Mouse (Mus musculus) CH12.LX (cell line): ENCODE measurements around the gene Rpusd3. TPM values are rescaled to one million over a fixed set of nuclear protein-coding genes. Genes with fewer than 3 reads are reported as not detected.

ENCODE experiments used
- DNase-seq: peaks from one replicate; pipeline ENCODE4 v3.0.0-alpha.2; 2013; ENCODE audit errors: extremely low read depth
- H3K27ac ChIP-seq: 2 replicates; pipeline ENCODE4 v1.5.1; 2012; ENCODE audit warnings: low read depth, mild to moderate bottlenecking, control low read depth, moderate library complexity; ENCODE audit not compliant: insufficient read depth
- H3K27me3 ChIP-seq: replicated peaks from 2 replicates; pipeline ENCODE3; 2012; ENCODE audit warnings: inconsistent platforms
- H3K36me3 ChIP-seq, 2 experiments: replicated peaks in 1 of 2; 2 replicates each; pipeline versions ENCODE3 to v1.6.1; 2012; ENCODE audit warnings: inconsistent platforms in 1 of 2, low read length in 1 of 2, mild to moderate bottlenecking in 1 of 2, mixed read lengths in 1 of 2, moderate library complexity in 1 of 2; ENCODE audit not compliant: control insufficient read depth in 1 of 2, insufficient read depth in 1 of 2
- H3K4me1 ChIP-seq, 2 experiments: 2 replicates each; pipeline ENCODE4 v1.6.1; 2012; ENCODE audit warnings: inconsistent platforms in 1 of 2, moderate library complexity in 1 of 2; ENCODE audit not compliant: insufficient read depth in 2 of 2, control insufficient read depth in 1 of 2
- H3K4me2 ChIP-seq: 2 replicates; pipeline ENCODE4 v1.6.1; 2012; ENCODE audit warnings: low read depth, mild to moderate bottlenecking, control low read depth; ENCODE audit not compliant: poor library complexity, insufficient read depth, severe bottlenecking
- H3K4me3 ChIP-seq, 3 experiments: fragments of 150-350 bp in 1 of 3; sonication (generic) in 1 of 3; replicated peaks in 1 of 3; 2 replicates each; pipeline versions ENCODE3 to v1.5.1; 2011 to 2012; ENCODE audit warnings: low read depth in 2 of 3, low read length in 2 of 3, mild to moderate bottlenecking in 2 of 3, moderate library complexity in 2 of 3, control low read depth in 1 of 3, improper control_type of control experiment in 1 of 3, inconsistent platforms in 1 of 3, mixed read lengths in 1 of 3; ENCODE audit not compliant: poor library complexity in 1 of 3
- H3K79me2 ChIP-seq: replicated peaks from 2 replicates; pipeline ENCODE4 v1.6.1; 2012; ENCODE audit warnings: mild to moderate bottlenecking, moderate library complexity; ENCODE audit not compliant: control insufficient read depth, poor library complexity, insufficient read depth, severe bottlenecking; ENCODE audit errors: extremely low read depth
- H3K9ac ChIP-seq: 2 replicates; pipeline ENCODE4 v1.6.1; 2012; ENCODE audit warnings: low read depth, mild to moderate bottlenecking, control low read depth, moderate library complexity; ENCODE audit not compliant: insufficient read depth
- H3K9me3 ChIP-seq: replicated peaks from 2 replicates; pipeline ENCODE3; 2012; ENCODE audit warnings: low read length, inconsistent platforms, mixed read lengths
- CHD2 ChIP-seq: IDR thresholded peaks from 2 replicates; pipeline ENCODE4 v1.6.1; 2011; ENCODE audit warnings: low read length, improper control_type of control experiment
- E2F4 ChIP-seq: IDR thresholded peaks from 2 replicates; pipeline ENCODE4 v1.6.1; 2011; ENCODE audit warnings: low read depth, low read length, improper control_type of control experiment; ENCODE audit not compliant: insufficient replicate concordance
- GABPA ChIP-seq: IDR thresholded peaks from 2 replicates; pipeline ENCODE4 v1.6.1; 2012; ENCODE audit warnings: low read depth, low read length, improper control_type of control experiment, inconsistent platforms; ENCODE audit not compliant: insufficient replicate concordance
- HCFC1 ChIP-seq: IDR thresholded peaks from 2 replicates; pipeline ENCODE4 v1.6.1; 2012; ENCODE audit warnings: low read depth, mild to moderate bottlenecking, inconsistent platforms, low read length, improper control_type of control experiment
- KAT2A ChIP-seq: IDR thresholded peaks from 2 replicates; pipeline ENCODE4 v1.6.1; 2012; ENCODE audit warnings: low read length, improper control_type of control experiment, inconsistent platforms; ENCODE audit not compliant: insufficient replicate concordance
- MAX ChIP-seq: IDR thresholded peaks from 2 replicates; pipeline ENCODE4 v1.6.1; 2011; ENCODE audit warnings: low read length, improper control_type of control experiment
- MEF2A ChIP-seq: IDR thresholded peaks from 2 replicates; pipeline ENCODE4 v1.6.1; 2014; ENCODE audit warnings: low read depth, mild to moderate bottlenecking, inconsistent platforms, low read length, improper control_type of control experiment, borderline replicate concordance
- MXI1 ChIP-seq: IDR thresholded peaks from 2 replicates; pipeline ENCODE4 v1.6.1; 2011; ENCODE audit warnings: mild to moderate bottlenecking, low read depth, low read length, improper control_type of control experiment
- MYC ChIP-seq: IDR thresholded peaks from 2 replicates; pipeline ENCODE4 v1.6.1; 2011; ENCODE audit warnings: low read depth, mild to moderate bottlenecking, improper control_type of control experiment, low read length
- PAX5 ChIP-seq: IDR thresholded peaks from 2 replicates; pipeline ENCODE4 v1.6.1; 2012; ENCODE audit warnings: low read length, inconsistent platforms, mixed read lengths
- POLR2A ChIP-seq: IDR thresholded peaks from 2 replicates; pipeline ENCODE4 v1.6.1; 2011; ENCODE audit warnings: low read depth, mild to moderate bottlenecking, improper control_type of control experiment, low read length
- RCOR1 ChIP-seq: conservative IDR thresholded peaks from 2 replicates; pipeline ENCODE4 v1.6.1; 2012; ENCODE audit warnings: low read depth, mild to moderate bottlenecking, inconsistent platforms, low read length, improper control_type of control experiment
- TCF12 ChIP-seq: IDR thresholded peaks from 2 replicates; pipeline ENCODE4 v1.6.1; 2014; ENCODE audit warnings: low read depth, mild to moderate bottlenecking, inconsistent platforms, low read length, improper control_type of control experiment
- ZC3H11A ChIP-seq: IDR thresholded peaks from 2 replicates; pipeline ENCODE4 v1.6.1; 2012; ENCODE audit warnings: low read depth, mild to moderate bottlenecking, inconsistent platforms, low read length, improper control_type of control experiment
- dilution Hi-C: fragments of 300-500 bp; cut with MboI; formaldehyde crosslinking; loops from 2 replicates; pipeline ENCODE4 v1.14.3; 2020; ENCODE audit warnings: low sequenced_read_pairs; ENCODE audit not compliant: extremely low pct_unique_long_range_greater_than_20kb, extremely low pct_ligation_motif_present
- in situ Hi-C: fragments of 300-500 bp; cut with MboI; formaldehyde crosslinking; loops from 3 replicates; pipeline ENCODE4 v1.14.3; 2019; ENCODE audit warnings: low sequenced_read_pairs, low pct_ligation_motif_present, low pct_unique_long_range_greater_than_20kb, mixed read lengths
- polyA plus RNA-seq: library from polyadenylated mRNA; unstranded; fragments of >175 nt; gene quantifications from 2 replicates; pipeline ENCODE4 v1.2.1, GENCODE M21; 2012; ENCODE audit warnings: low read depth; ENCODE audit not compliant: insufficient read length
- total RNA-seq, 2 experiments: library from RNA; depleted of rRNA; stranded (reverse); fragments of 300-350 nt in 1 of 2; fragments of >200 nt in 1 of 2; gene quantifications; 2 replicates each; pipeline ENCODE4 v1.2.3; 2012 to 2014

Gene Rpusd3
- total and polyA plus RNA-seq, 3 experiments: 22.1 to 26.5 (median 26.3) TPM

- Histone ChIP-seq H3K4me2 (no peak overlapping the region), H3K9ac (no peak overlapping the region), H3K36me3 (peaks cover 24 to 47% of the 10 kb centered on the region in 2 experiments), H3K4me3 (no peak overlapping the region), H3K9me3 (no peaks in the 10 kb centered on the region)
- in situ Hi-C loops: no loop called here
- dilution Hi-C loops: no loop called here
- TF ChIP-seq POLR2A (no peak), MAX (no peak), MEF2A (no peak), TCF12 (no peak), GABPA (no peak), ZC3H11A (no peak), KAT2A (no peak), RCOR1 (no peak), HCFC1 (no peak), E2F4 (no peak), PAX5 (no peak), CHD2 (no peak), MYC (no peak)
- TF ChIP-seq, all 38 proteins: peak for 0
- Histone ChIP-seq H3K27me3 (no peaks in the 10 kb centered on the region), H3K4me1 (peaks cover 4 to 24% of the 10 kb centered on the region in 2 experiments), H3K27ac (no peak overlapping the region), H3K79me2 (peaks cover 12% of the 10 kb centered on the region)
- no peak for DNase-seq
Observed at GRCm38 (mm10) chr6:113447639-113448038, 28.5 kb upstream of the Rpusd3 start.

GRCm38 (mm10) chr6:113444207-113444965, 25.2 kb upstream of the Rpusd3 start:
- Histone ChIP-seq H3K9me3 (no peaks in the 10 kb centered on the region), H3K79me2 (peaks cover 13% of the 10 kb centered on the region), H3K27me3 (no peaks in the 10 kb centered on the region), H3K9ac (no peak overlapping the region), H3K4me1 (peaks cover 4 to 34% of the 10 kb centered on the region in 2 experiments)
- in situ Hi-C loops (no loop called here), dilution Hi-C loops (no loop called here)
- TF ChIP-seq MYC: peak; percentile 16; the same call in 1 of the 2 replicates
- TF ChIP-seq MXI1: no peak
- TF ChIP-seq, all 38 proteins: peak for 1
- H3K36me3 ChIP-seq: peaks cover 24 to 43% of the 10 kb centered on the region in 2 experiments
- H3K27ac ChIP-seq: no peak overlapping the region
- no peak for DNase-seq
- H3K4me2 ChIP-seq: no peak overlapping the region
- peak overlapping the region in 1 of 3 experiments; percentile 17 for H3K4me3 ChIP-seq
